Mouse (Mus musculus) heart, adult 2 months (tissue): ENCODE results near the gene Nrn1. TPM values are rescaled to one million over a fixed set of nuclear protein-coding genes. Genes with fewer than 3 reads are reported as not detected.

Experiments used
- DNase-seq, 2 experiments: peaks; one replicate each; pipeline ENCODE4 v3.0.0; 2021
- H3K27ac ChIP-seq: fragments of 200-600 bp; 2 replicates; pipeline ENCODE4 v1.8.1; 2022
- H3K27me3 ChIP-seq: fragments of 200-500 bp; 2 replicates; pipeline ENCODE4 v1.6.1; 2012; ENCODE audit warnings: mild to moderate bottlenecking, low read length, inconsistent platforms, mixed read lengths; ENCODE audit not compliant: control insufficient read depth, insufficient read depth
- H3K36me3 ChIP-seq: fragments of 200-500 bp; 2 replicates; pipeline ENCODE4 v1.6.1; 2012; ENCODE audit warnings: low read length, inconsistent platforms; ENCODE audit not compliant: control insufficient read depth, insufficient read depth
- H3K4me1 ChIP-seq: fragments of 200-500 bp; 2 replicates; pipeline ENCODE4 v1.6.1; 2011; ENCODE audit warnings: low read length; ENCODE audit not compliant: control insufficient read depth, insufficient read depth
- H3K4me3 ChIP-seq: fragments of 200-600 bp; 2 replicates; pipeline ENCODE4 v1.8.1; 2022
- H3K79me2 ChIP-seq: fragments of 200-500 bp; replicated peaks from 2 replicates; pipeline ENCODE4 v1.6.1; 2012; ENCODE audit warnings: mild to moderate bottlenecking, inconsistent platforms, low read length, moderate library complexity, mixed read lengths; ENCODE audit not compliant: control insufficient read depth, insufficient read depth
- H3K9ac ChIP-seq: fragments of 200-500 bp; 2 replicates; pipeline ENCODE4 v1.6.1; 2012; ENCODE audit warnings: low read depth, mild to moderate bottlenecking, control low read depth, inconsistent platforms, low read length, mixed read lengths
- CTCF ChIP-seq: fragments of 200-600 bp; IDR thresholded peaks from 2 replicates; pipeline ENCODE4 v1.8.1; 2022; ENCODE audit warnings: antibody characterized with exemption, mild to moderate bottlenecking, moderate library complexity
- EP300 ChIP-seq: fragments of 200-500 bp; IDR thresholded peaks from 2 replicates; pipeline ENCODE4 v1.6.1; 2011; ENCODE audit warnings: low read depth, low read length, control low read depth; ENCODE audit not compliant: insufficient read depth
- POLR2A ChIP-seq: fragments of 200-500 bp; IDR thresholded peaks from 2 replicates; pipeline ENCODE4 v1.6.1; 2011; ENCODE audit warnings: mild to moderate bottlenecking, low read depth, low read length, control low read depth; ENCODE audit not compliant: insufficient read depth
- WGBS: fragments of 180-500 bp; shearing (Covaris S2); methylation state at CpG from one replicate; pipeline ENCODE4 v1.1.7; 2018; 5-methylcytosine and 5-hydroxymethylcytosine counted together
- intact Hi-C: fragments of 180-260 bp; cut with DNase I; formaldehyde crosslinking; loops from one replicate; pipeline ENCODE4 v1.15.1; 2025
- polyA plus RNA-seq: library from polyadenylated mRNA; depleted of rRNA; stranded (reverse); fragments of >200 nt; gene quantifications from 2 replicates; pipeline ENCODE4 v1.2.3, GENCODE M21; 2012
- total RNA-seq, 2 experiments: library from RNA; stranded (reverse); gene quantifications; 2 replicates each; pipeline ENCODE4 v1.2.3; 2021

Nrn1 gene
- total and polyA plus RNA-seq, 3 experiments = 3.5 to 6.0 (median 3.5) TPM

GRCm38 (mm10) chr13:36726951-36727778 lies 7.8 kb downstream of the Nrn1 start:
- WGBS = 3% methylated on average over 34 of the region's 34 CpGs
- Histone ChIP-seq H3K36me3 (no peaks in the 10 kb centered on the region), H3K4me1 (no peaks in the 10 kb centered on the region; the same call in 1 of the 2 replicates), H3K79me2 (no peaks in the 10 kb centered on the region), H3K27ac (no peak overlapping the region), H3K27me3 (peaks cover 30% of the 10 kb centered on the region), H3K4me3 (no peak overlapping the region), H3K9ac (no peak overlapping the region)
- intact Hi-C loops = no loop called here
- DNase-seq = peak in 1 of 2 experiments; percentile 41
- no peak for TF ChIP-seq CTCF
- no peak for TF ChIP-seq EP300
- TF ChIP-seq POLR2A = no peak

DNA sequence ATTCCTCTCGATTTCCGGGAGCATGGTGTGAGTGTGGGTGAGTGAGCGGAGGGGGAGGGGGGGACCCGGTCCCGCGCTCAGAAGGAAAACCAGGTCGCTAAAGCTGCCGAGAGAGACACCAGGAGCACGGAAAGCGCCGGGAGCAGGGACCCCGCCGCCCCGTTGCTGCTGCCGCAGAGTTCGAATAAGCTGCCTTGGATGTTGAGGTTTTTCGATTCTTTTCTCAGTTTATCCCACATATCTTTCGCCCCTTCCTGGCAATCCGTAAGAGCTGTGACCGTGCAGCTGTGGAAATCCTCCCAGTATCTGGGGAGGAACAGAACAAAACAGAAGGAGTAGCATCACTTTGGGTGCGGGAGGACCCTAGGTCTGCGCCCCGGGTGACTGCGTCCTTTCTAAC lies 8.4 kb downstream of the Nrn1 start:
- Histone ChIP-seq H3K27ac (no peak overlapping the region), H3K79me2 (no peaks in the 10 kb centered on the region), H3K36me3 (no peaks in the 10 kb centered on the region), H3K4me1 (no peaks in the 10 kb centered on the region; the same call in 1 of the 2 replicates), H3K27me3 (peaks cover 32% of the 10 kb centered on the region), H3K9ac (no peak overlapping the region), H3K4me3 (no peak overlapping the region; the same call in 1 of the 2 replicates)
- DNase-seq = no peak
- intact Hi-C loops = no loop called here
- 5% methylated on average over 24 of the region's 24 CpGs for WGBS
- TF ChIP-seq EP300 = no peak

- Histone ChIP-seq H3K27me3 (peaks cover 29% of the 10 kb centered on the region), H3K27ac (no peak overlapping the region), H3K79me2 (no peaks in the 10 kb centered on the region), H3K36me3 (no peaks in the 10 kb centered on the region), H3K9ac (no peak overlapping the region), H3K4me1 (no peaks in the 10 kb centered on the region; the same call in 1 of the 2 replicates), H3K4me3 (no peak overlapping the region)
- TF ChIP-seq EP300 (no peak), CTCF (no peak), POLR2A (no peak)
- no peak for DNase-seq
- WGBS = 12% methylated on average over 8 of the region's 8 CpGs
- intact Hi-C loops = no loop called here
Observed at GRCm38 (mm10) chr13:36725881-36726280, 9.1 kb downstream of the Nrn1 start.

- intact Hi-C loops = no loop called here
- 6% methylated on average over 40 of the region's 40 CpGs for WGBS
- H3K9ac ChIP-seq = no peak overlapping the region
- no peaks in the 10 kb centered on the region for H3K36me3 ChIP-seq
- peaks cover 26% of the 10 kb centered on the region for H3K27me3 ChIP-seq
- TF ChIP-seq POLR2A (no peak), CTCF (no peak), EP300 (no peak)
- no peaks in the 10 kb centered on the region for H3K79me2 ChIP-seq
- DNase-seq = peak in 1 of 2 experiments; percentile 51
- H3K4me3 ChIP-seq = no peak overlapping the region
- H3K27ac ChIP-seq = no peak overlapping the region
- H3K4me1 ChIP-seq = no peaks in the 10 kb centered on the region; the same call in 1 of the 2 replicates
Observed at GRCm38 (mm10) chr13:36724533-36725470, 10.1 kb downstream of the Nrn1 start.

DNA sequence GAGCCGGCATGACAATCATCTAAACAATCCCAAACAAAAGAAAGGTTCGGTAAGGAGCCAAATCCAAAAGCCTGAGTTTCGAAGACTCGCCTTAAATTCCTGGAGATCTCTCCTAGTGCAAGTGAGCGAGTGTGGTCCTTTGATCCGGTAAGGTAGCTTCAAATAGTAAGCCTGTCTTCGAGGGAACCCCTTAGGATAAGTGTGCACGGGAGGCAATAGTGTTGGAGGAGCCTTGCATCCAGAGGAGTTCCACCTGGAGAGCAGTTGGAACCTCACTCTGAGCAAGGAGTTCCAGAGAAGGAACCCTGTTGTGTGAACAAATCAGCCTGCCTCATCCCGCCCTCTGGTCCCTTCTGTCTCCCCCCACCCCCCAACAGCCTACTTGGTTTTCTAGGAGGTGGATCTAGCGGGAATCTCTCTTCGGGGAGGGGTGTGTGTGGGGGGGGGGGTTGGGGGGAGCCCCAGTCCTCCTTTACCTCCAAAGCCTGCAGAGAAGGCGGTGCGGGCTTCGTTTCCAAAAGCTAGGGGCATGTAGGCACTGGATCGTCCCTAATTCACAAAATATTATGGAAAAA lies 11.1 kb downstream of the Nrn1 start:
- H3K27ac ChIP-seq = no peak overlapping the region
- H3K4me3 ChIP-seq = no peak overlapping the region
- intact Hi-C loops = no loop called here
- no peaks in the 10 kb centered on the region for H3K36me3 ChIP-seq
- no peaks in the 10 kb centered on the region; the same call in 1 of the 2 replicates for H3K4me1 ChIP-seq
- DNase-seq = no peak
- TF ChIP-seq POLR2A = no peak
- no peak for TF ChIP-seq EP300
- no peak for TF ChIP-seq CTCF
- 12% methylated on average over 15 of the region's 15 CpGs for WGBS
- H3K27me3 ChIP-seq = peaks cover 23% of the 10 kb centered on the region
- no peak overlapping the region for H3K9ac ChIP-seq
- no peaks in the 10 kb centered on the region for H3K79me2 ChIP-seq
